Mouse (Mus musculus) small intestine, adult 2 months (tissue): ENCODE data around the gene Man1c1.

ENCODE experiments used
- CTCF ChIP-seq: fragments of 200-500 bp; IDR thresholded peaks from 2 replicates; pipeline ENCODE4 v1.5.1; 2012; ENCODE audit warnings: low read depth, mild to moderate bottlenecking, control low read depth, inconsistent platforms, low read length, moderate library complexity, mixed read lengths; ENCODE audit not compliant: insufficient replicate concordance, insufficient read length; ENCODE audit errors: extremely low read depth
- POLR2A ChIP-seq: fragments of 200-500 bp; IDR thresholded peaks from 2 replicates; pipeline ENCODE4 v1.6.1; 2012; ENCODE audit warnings: low read depth, mild to moderate bottlenecking, control low read depth, inconsistent platforms, low read length, moderate library complexity

DNA sequence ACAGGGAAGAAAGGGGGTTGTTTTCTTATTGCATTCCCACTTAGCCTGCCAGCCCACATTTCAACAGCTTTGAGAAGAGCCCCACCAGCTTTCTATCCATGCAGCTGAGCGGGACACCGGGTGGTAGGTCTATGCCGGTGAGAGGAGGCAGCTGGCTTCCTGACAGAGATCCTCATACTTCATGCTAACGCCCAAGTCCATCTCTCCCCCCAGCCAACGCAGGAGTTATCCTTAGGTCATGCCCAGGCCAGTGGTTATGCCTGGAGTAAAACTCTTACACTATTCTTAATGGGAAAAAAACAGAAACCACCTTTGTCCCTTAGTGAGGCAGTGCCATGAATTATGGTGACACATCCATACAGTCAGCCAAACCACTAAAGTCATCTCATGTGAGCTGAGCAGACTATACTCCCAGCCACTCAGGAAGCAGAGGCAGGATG lies 66.0 kb downstream of the Man1c1 start:
- TF ChIP-seq POLR2A, result no peak
- no peak for TF ChIP-seq CTCF
